Comparison of ENCODE assay signal across 16 mouse cellular contexts in genomic region chr15:79031908-79032307, GRCm38 (mm10). TPM values are rescaled to one million over a fixed set of nuclear protein-coding genes. Genes with fewer than 3 reads are reported as not detected.
DNase-seq lines count a peak whose midpoint lies in the region; ATAC-seq and TF ChIP-seq lines count a peak whose summit lies in the region.
"Not testable (repeated sequence)": the region's sequence is repeated elsewhere in the genome, so short reads cannot be mapped to it uniquely, and the experiment has no call there.
"Had no signal": no experiment of that assay in that cellular context is flagged by ENCODE, and none has a peak within 500 bp of the region (broad histone marks: within the 10 kb centered on the region; RNA-seq: fewer than 3 reads in every experiment).

No protein-coding gene starts in this region.

- H3K4me3 ChIP-seq in embryonic facial prominence, embryonic 13.5 days; forebrain, postnatal 0 days (ENCODE audit: low read depth, low read length); limb, embryonic 12.5 days (replicated peaks); liver, embryonic 13.5 days (replicated peaks); neural tube, embryonic 12.5 days: not testable (repeated sequence)
- H3K4me3 ChIP-seq in intestine, embryonic 15.5 days (replicated peaks): 0 out of 2 replicates have a peak overlapping the region, but pooled peaks have one; percentile 10
- H3K4me3 ChIP-seq in stomach, embryonic 16.5 days (replicated peaks; ENCODE audit: low read length): 0 out of 2 replicates have a peak overlapping the region, but pooled peaks have one; percentile 5

- H3K4me2 ChIP-seq in embryonic facial prominence, embryonic 13.5 days: peak overlapping the region; percentile 97; the same call in 1 of the 2 replicates
- H3K4me2 ChIP-seq in forebrain, postnatal 0 days (ENCODE audit: low read depth): peak overlapping the region; percentile 98; the same call in 1 of the 2 replicates
- H3K4me2 ChIP-seq in intestine, embryonic 15.5 days (replicated peaks): peak overlapping the region; percentile 85
- H3K4me2 ChIP-seq in limb, embryonic 12.5 days: peak overlapping the region; percentile 73; the same call in 1 of the 2 replicates
- H3K4me2 ChIP-seq in liver, embryonic 13.5 days: peak overlapping the region; percentile 0; the same call in 1 of the 2 replicates
- H3K4me2 ChIP-seq in neural tube, embryonic 12.5 days (replicated peaks): peak overlapping the region; percentile 24
- H3K4me2 ChIP-seq in stomach, embryonic 16.5 days (ENCODE audit: low read depth, low read length): peak overlapping the region; percentile 94; the same call in 1 of the 2 replicates

- not testable (repeated sequence) for H3K27me3 ChIP-seq in embryonic facial prominence, embryonic 13.5 days; forebrain, postnatal 0 days (ENCODE audit: insufficient read depth, low read length); intestine, embryonic 15.5 days (replicated peaks); limb, embryonic 12.5 days; neural tube, embryonic 12.5 days (replicated peaks); stomach, embryonic 16.5 days (ENCODE audit: control insufficient read depth, insufficient read depth, low read length)
- H3K27me3 ChIP-seq in liver, embryonic 13.5 days: peaks cover 64% of the 10 kb centered on the region

- 88% methylated on average over 5 of the region's 5 CpGs for WGBS in embryonic facial prominence, embryonic 13.5 days
- WGBS in forebrain, postnatal 0 days: 89% methylated on average over 5 of the region's 5 CpGs
- WGBS in intestine, embryonic 15.5 days: 85% methylated on average over 5 of the region's 5 CpGs
- WGBS in limb, embryonic 12.5 days: 89% methylated on average over 5 of the region's 5 CpGs
- 72% methylated on average over 5 of the region's 5 CpGs for WGBS in liver, embryonic 13.5 days (ENCODE audit: insufficient replicate concordance)
- 74% methylated on average over 5 of the region's 5 CpGs for WGBS in neural tube, embryonic 12.5 days
- WGBS in stomach, embryonic 16.5 days: 85% methylated on average over 5 of the region's 5 CpGs

- H3K9me3 ChIP-seq in embryonic facial prominence, embryonic 13.5 days; forebrain, postnatal 0 days (ENCODE audit: low read length); intestine, embryonic 15.5 days; limb, embryonic 12.5 days; liver, embryonic 13.5 days (replicated peaks); neural tube, embryonic 12.5 days; stomach, embryonic 16.5 days (replicated peaks; ENCODE audit: control insufficient read depth, low read length): not testable (repeated sequence)

- not testable (repeated sequence) for H3K9ac ChIP-seq in embryonic facial prominence, embryonic 13.5 days; forebrain, postnatal 0 days; intestine, embryonic 15.5 days; limb, embryonic 12.5 days (replicated peaks); liver, embryonic 13.5 days; neural tube, embryonic 12.5 days; stomach, embryonic 16.5 days (ENCODE audit: low read length)

- DNase-seq in forebrain, postnatal 0 days; liver, embryonic 13.5 days: not testable (repeated sequence)

- peaks cover 34% of the 10 kb centered on the region for H3K36me3 ChIP-seq in embryonic facial prominence, embryonic 13.5 days
- not testable (repeated sequence) for H3K36me3 ChIP-seq in forebrain, postnatal 0 days (ENCODE audit: insufficient read depth); intestine, embryonic 15.5 days; liver, embryonic 13.5 days; stomach, embryonic 16.5 days (ENCODE audit: control insufficient read depth, insufficient read depth, low read length)
- peaks cover 36% of the 10 kb centered on the region for H3K36me3 ChIP-seq in limb, embryonic 12.5 days
- peaks cover 18% of the 10 kb centered on the region for H3K36me3 ChIP-seq in neural tube, embryonic 12.5 days

- not testable (repeated sequence) for ATAC-seq in embryonic facial prominence, embryonic 13.5 days (ENCODE audit: insufficient number of reproducible peaks, insufficient read depth, low FRiP score, low TSS enrichment, low read depth); forebrain, postnatal 0 days; intestine, embryonic 15.5 days; limb, embryonic 12.5 days (ENCODE audit: insufficient number of reproducible peaks, insufficient read depth, low FRiP score, low TSS enrichment, low read depth); liver, embryonic 13.5 days (ENCODE audit: low read depth); neural tube, embryonic 12.5 days (ENCODE audit: low FRiP score, low read depth); stomach, embryonic 16.5 days (ENCODE audit: insufficient read depth, low FRiP score)

- TF ChIP-seq CTCF in forebrain, postnatal 0 days (IDR thresholded peaks at IDR 0.05; ENCODE audit: low read depth): not testable (repeated sequence)

- peaks cover 30% of the 10 kb centered on the region for H3K4me1 ChIP-seq in embryonic facial prominence, embryonic 13.5 days
- peaks cover 23% of the 10 kb centered on the region for H3K4me1 ChIP-seq in forebrain, postnatal 0 days (ENCODE audit: insufficient read depth)
- H3K4me1 ChIP-seq in intestine, embryonic 15.5 days (replicated peaks): peaks cover 23% of the 10 kb centered on the region
- peaks cover 21% of the 10 kb centered on the region for H3K4me1 ChIP-seq in limb, embryonic 12.5 days (replicated peaks)
- H3K4me1 ChIP-seq in liver, embryonic 13.5 days (replicated peaks): peaks cover 37% of the 10 kb centered on the region
- peaks cover 33% of the 10 kb centered on the region for H3K4me1 ChIP-seq in neural tube, embryonic 12.5 days
- H3K4me1 ChIP-seq in stomach, embryonic 16.5 days (ENCODE audit: control insufficient read depth, insufficient read depth, low read length): peaks cover 16% of the 10 kb centered on the region

- H3K27ac ChIP-seq in embryonic facial prominence, embryonic 13.5 days; forebrain, postnatal 0 days (ENCODE audit: low read depth, low read length); intestine, embryonic 15.5 days; limb, embryonic 12.5 days; liver, embryonic 13.5 days; neural tube, embryonic 12.5 days; stomach, embryonic 16.5 days (ENCODE audit: low read length): not testable (repeated sequence)

RNA-seq across cellular contexts. Expression of gene H1f0, which starts 3.7 kb away (rescaled TPM):
- 533 and 546 TPM in 2 replicates for polyA plus RNA-seq in embryonic facial prominence, embryonic 13.5 days (2015; fragmentation: Nextera tagmentation; extraction: Ambion mirVana)
- total RNA-seq in forebrain, postnatal 0 days (2014; rRNA removed): 198 and 209 TPM in 2 replicates
- polyA plus RNA-seq in forebrain, postnatal 0 days (2015; fragmentation: Nextera tagmentation; extraction: Ambion mirVana): 224 and 248 TPM in 2 replicates
- 441 and 523 TPM in 2 replicates for polyA plus RNA-seq in intestine, embryonic 15.5 days (2015; fragmentation: Nextera tagmentation; extraction: Ambion mirVana)
- 677 and 728 TPM in 2 replicates for polyA plus RNA-seq in limb, embryonic 12.5 days (2016; fragmentation: Nextera tagmentation; extraction: Ambion mirVana)
- polyA plus RNA-seq in liver, embryonic 13.5 days (2015; fragmentation: Nextera tagmentation; extraction: Ambion mirVana): 85.3 and 101 TPM in 2 replicates
- 487 and 528 TPM in 2 replicates for polyA plus RNA-seq in neural tube, embryonic 12.5 days (2016; fragmentation: Nextera tagmentation; extraction: Ambion mirVana)
- 479 and 551 TPM in 2 replicates for polyA plus RNA-seq in stomach, embryonic 16.5 days (2015; fragmentation: Nextera tagmentation; extraction: Ambion mirVana)

RNA-seq across cellular contexts. Expression of gene Galr3, which starts 9.8 kb away (rescaled TPM):
- polyA plus RNA-seq in embryonic facial prominence, embryonic 13.5 days (2015; fragmentation: Nextera tagmentation; extraction: Ambion mirVana): not detected in 2 replicates
- 0.62 TPM in 1 of 2 replicates, not detected in the other for total RNA-seq in forebrain, postnatal 0 days (2014; rRNA removed)
- polyA plus RNA-seq in forebrain, postnatal 0 days (2015; fragmentation: Nextera tagmentation; extraction: Ambion mirVana): 0.12 and 0.20 TPM in 2 replicates
- polyA plus RNA-seq in intestine, embryonic 15.5 days (2015; fragmentation: Nextera tagmentation; extraction: Ambion mirVana): 1.6 and 1.8 TPM in 2 replicates
- 0.18 TPM in 1 of 2 replicates, not detected in the other for polyA plus RNA-seq in limb, embryonic 12.5 days (2016; fragmentation: Nextera tagmentation; extraction: Ambion mirVana)
- 0.13 and 0.20 TPM in 2 replicates for polyA plus RNA-seq in liver, embryonic 13.5 days (2015; fragmentation: Nextera tagmentation; extraction: Ambion mirVana)
- polyA plus RNA-seq in neural tube, embryonic 12.5 days (2016; fragmentation: Nextera tagmentation; extraction: Ambion mirVana): not detected in 2 replicates
- 0.26 and 0.43 TPM in 2 replicates for polyA plus RNA-seq in stomach, embryonic 16.5 days (2015; fragmentation: Nextera tagmentation; extraction: Ambion mirVana)
- total RNA-seq: G1E; gastrocnemius, postnatal 4 days; heart, adult 18-20 months; heart, postnatal 10 days; heart, postnatal 4 days had no signal
- polyA plus RNA-seq: embryonic facial prominence, embryonic 11.5 days; forebrain, embryonic 14.5 days; G1E; heart, embryonic 14.5 days; hindbrain, embryonic 12.5 days had no signal

RNA-seq across cellular contexts. Expression of gene Ankrd54, which starts 30.8 kb away (rescaled TPM):
- polyA plus RNA-seq in embryonic facial prominence, embryonic 13.5 days (2015; fragmentation: Nextera tagmentation; extraction: Ambion mirVana): 54.1 and 57.7 TPM in 2 replicates
- total RNA-seq in forebrain, postnatal 0 days (2014; rRNA removed): 43.3 and 50.5 TPM in 2 replicates
- 41.2 and 45.8 TPM in 2 replicates for polyA plus RNA-seq in forebrain, postnatal 0 days (2015; fragmentation: Nextera tagmentation; extraction: Ambion mirVana)
- 53.5 and 56.2 TPM in 2 replicates for polyA plus RNA-seq in intestine, embryonic 15.5 days (2015; fragmentation: Nextera tagmentation; extraction: Ambion mirVana)
- polyA plus RNA-seq in limb, embryonic 12.5 days (2016; fragmentation: Nextera tagmentation; extraction: Ambion mirVana): 63.7 and 67.1 TPM in 2 replicates
- 47.9 and 49.6 TPM in 2 replicates for polyA plus RNA-seq in liver, embryonic 13.5 days (2015; fragmentation: Nextera tagmentation; extraction: Ambion mirVana)
- 62.5 and 64.2 TPM in 2 replicates for polyA plus RNA-seq in neural tube, embryonic 12.5 days (2016; fragmentation: Nextera tagmentation; extraction: Ambion mirVana)
- polyA plus RNA-seq in stomach, embryonic 16.5 days (2015; fragmentation: Nextera tagmentation; extraction: Ambion mirVana): 35.7 and 35.8 TPM in 2 replicates

RNA-seq across cellular contexts. Expression of gene Eif3l, which starts 43.1 kb away (rescaled TPM):
- 232 and 244 TPM in 2 replicates for polyA plus RNA-seq in embryonic facial prominence, embryonic 13.5 days (2015; fragmentation: Nextera tagmentation; extraction: Ambion mirVana)
- total RNA-seq in forebrain, postnatal 0 days (2014; rRNA removed): 213 and 218 TPM in 2 replicates
- polyA plus RNA-seq in forebrain, postnatal 0 days (2015; fragmentation: Nextera tagmentation; extraction: Ambion mirVana): 179 and 191 TPM in 2 replicates
- polyA plus RNA-seq in intestine, embryonic 15.5 days (2015; fragmentation: Nextera tagmentation; extraction: Ambion mirVana): 229 and 241 TPM in 2 replicates
- polyA plus RNA-seq in limb, embryonic 12.5 days (2016; fragmentation: Nextera tagmentation; extraction: Ambion mirVana): 232 and 241 TPM in 2 replicates
- polyA plus RNA-seq in liver, embryonic 13.5 days (2015; fragmentation: Nextera tagmentation; extraction: Ambion mirVana): 171 and 185 TPM in 2 replicates
- 197 and 205 TPM in 2 replicates for polyA plus RNA-seq in neural tube, embryonic 12.5 days (2016; fragmentation: Nextera tagmentation; extraction: Ambion mirVana)
- 208 and 211 TPM in 2 replicates for polyA plus RNA-seq in stomach, embryonic 16.5 days (2015; fragmentation: Nextera tagmentation; extraction: Ambion mirVana)

Comparison
In these comparisons a context has a peak if more than half of its experiments do, and no peak if none do; other contexts are left out.
1. H3K4me2 ChIP-seq: peak in every context shown above with its lines; median percentile 98 in forebrain, postnatal 0 days; 97 in embryonic facial prominence, embryonic 13.5 days; 94 in stomach, embryonic 16.5 days; 85 in intestine, embryonic 15.5 days; 73 in limb, embryonic 12.5 days; 24 in neural tube, embryonic 12.5 days; 0 in liver, embryonic 13.5 days.